Mouse (Mus musculus): ENCODE data around the gene Ddah2. TPM values are rescaled to one million over a fixed set of nuclear protein-coding genes. Genes with fewer than 3 reads are reported as not detected.

The Ddah2 gene
- polyA plus RNA-seq, 1 experiment from 2014 or later: 527 TPM

- peak overlapping the region; percentile 88 for H3K4me3 ChIP-seq
- H3K27ac ChIP-seq (replicated peaks): no peak overlapping the region
- peaks cover 46% of the 10 kb centered on the region for H3K27me3 ChIP-seq (ENCODE audit: low read depth, poor library complexity, severe bottlenecking)
- no peaks in the 10 kb centered on the region for H3K9me3 ChIP-seq (replicated peaks)
- H3K36me3 ChIP-seq: peaks cover 56% of the 10 kb centered on the region
- 88% methylated on average over 8 of the region's 8 CpGs for WGBS
- peaks cover 59% of the 10 kb centered on the region for H3K4me1 ChIP-seq
- no peak for DNase-seq (ENCODE audit: low spot score)
These were observed 2.5 kb downstream of the Ddah2 start for GRCm38 (mm10) chr17:35061299-35061698.

- H3K27me3 ChIP-seq (ENCODE audit: low read depth, poor library complexity, severe bottlenecking): peaks cover 68% of the 10 kb centered on the region
- WGBS: 96% methylated on average over 3 of the region's 3 CpGs
- H3K4me1 ChIP-seq: peaks cover 54% of the 10 kb centered on the region
These were observed 4.6 kb downstream of the Ddah2 start for GRCm38 (mm10) chr17:35063466-35063865.

GRCm38 (mm10) chr17:35064378-35064877 lies 5.6 kb downstream of the Ddah2 start:
- 37% methylated on average over 10 of the region's 10 CpGs for WGBS
- Histone ChIP-seq H3K4me3 (peak overlapping the region; percentile 52), H3K27me3 (ENCODE audit: low read depth, poor library complexity, severe bottlenecking) (peaks cover 74% of the 10 kb centered on the region), H3K9me3 (replicated peaks) (no peaks in the 10 kb centered on the region), H3K4me1 (peaks cover 49% of the 10 kb centered on the region), H3K27ac (replicated peaks) (0 out of 2 replicates have a peak overlapping the region, but pooled peaks have one; percentile 28), H3K36me3 (peaks cover 38% of the 10 kb centered on the region)
- no peak for DNase-seq (ENCODE audit: low spot score)

More at GRCm38 (mm10) chr17:35063466-35063865, 4.6 kb downstream of the Ddah2 start:
- no peak for DNase-seq (ENCODE audit: low spot score)
- Histone ChIP-seq H3K4me3 (no peak overlapping the region), H3K36me3 (peaks cover 38% of the 10 kb centered on the region), H3K27ac (replicated peaks) (no peak overlapping the region), H3K9me3 (replicated peaks) (no peaks in the 10 kb centered on the region)

- peak; percentile 65 for DNase-seq (ENCODE audit: low spot score)
- H3K36me3 ChIP-seq: peaks cover 34% of the 10 kb centered on the region
- 1% methylated on average over 48 of the region's 48 CpGs for WGBS
- peak within 1 kb of the TSS; percentile 70 for H3K27ac ChIP-seq (replicated peaks)
- H3K27me3 ChIP-seq (ENCODE audit: low read depth, poor library complexity, severe bottlenecking): peaks cover 74% of the 10 kb centered on the region
- peak within 1 kb of the TSS; percentile 52 for H3K4me3 ChIP-seq
- no peaks in the 10 kb centered on the region for H3K9me3 ChIP-seq (replicated peaks)
- H3K4me1 ChIP-seq: peaks cover 41% of the 10 kb centered on the region
These were observed 6.4 kb downstream of the Ddah2 start, which contains the start of gene Ly6g6c for GRCm38 (mm10) chr17:35064951-35065947. Gene Ly6g6c (plus strand): TSS chr17:35065388.

- Histone ChIP-seq H3K36me3 (peaks cover 26% of the 10 kb centered on the region), H3K27ac (replicated peaks) (peak within 1 kb of the TSS; percentile 70), H3K4me3 (peak within 1 kb of the TSS; percentile 52), H3K27me3 (ENCODE audit: low read depth, poor library complexity, severe bottlenecking) (peaks cover 74% of the 10 kb centered on the region), H3K4me1 (peaks cover 33% of the 10 kb centered on the region), H3K9me3 (replicated peaks) (no peaks in the 10 kb centered on the region)
- no peak for DNase-seq (ENCODE audit: low spot score)
- 41% methylated on average over 10 of the region's 10 CpGs for WGBS
These were observed 7.2 kb downstream of the Ddah2 start, which contains the start of gene Mpig6b for GRCm38 (mm10) chr17:35066084-35066483. Gene Mpig6b (minus strand): TSS chr17:35066184.

GRCm38 (mm10) chr17:35068213-35068914 lies 9.5 kb downstream of the Ddah2 start:
- Histone ChIP-seq H3K27ac (replicated peaks) (no peak overlapping the region), H3K4me3 (no peak overlapping the region), H3K36me3 (peaks cover 4% of the 10 kb centered on the region; the same call in 1 of the 2 replicates), H3K27me3 (ENCODE audit: low read depth, poor library complexity, severe bottlenecking) (peaks cover 57% of the 10 kb centered on the region), H3K4me1 (peaks cover 29% of the 10 kb centered on the region), H3K9me3 (replicated peaks) (no peaks in the 10 kb centered on the region)
- WGBS: 87% methylated on average over 17 of the region's 17 CpGs
- no peak for DNase-seq (ENCODE audit: low spot score)

- no peak for DNase-seq (ENCODE audit: low spot score)
- 68% methylated on average over 6 of the region's 6 CpGs for WGBS
- H3K4me3 ChIP-seq: no peak overlapping the region
These were observed 11.9 kb downstream of the Ddah2 start for GRCm38 (mm10) chr17:35070556-35071229.

GRCm38 (mm10) chr17:35071454-35071853 lies 12.6 kb downstream of the Ddah2 start:
- Histone ChIP-seq H3K36me3 (no peaks in the 10 kb centered on the region), H3K27me3 (ENCODE audit: low read depth, poor library complexity, severe bottlenecking) (peaks cover 26% of the 10 kb centered on the region), H3K4me1 (peaks cover 9% of the 10 kb centered on the region), H3K4me3 (no peak overlapping the region), H3K9me3 (replicated peaks) (no peaks in the 10 kb centered on the region), H3K27ac (replicated peaks) (no peak overlapping the region)
- 87% methylated on average over 9 of the region's 9 CpGs for WGBS
- DNase-seq (ENCODE audit: low spot score): no peak

More at GRCm38 (mm10) chr17:35070556-35071229, 11.9 kb downstream of the Ddah2 start:
- Histone ChIP-seq H3K27me3 (ENCODE audit: low read depth, poor library complexity, severe bottlenecking) (peaks cover 34% of the 10 kb centered on the region), H3K36me3 (no peaks in the 10 kb centered on the region), H3K27ac (replicated peaks) (no peak overlapping the region), H3K4me1 (peaks cover 7% of the 10 kb centered on the region), H3K9me3 (replicated peaks) (no peaks in the 10 kb centered on the region)

- DNase-seq (ENCODE audit: low spot score): no peak
- H3K27ac ChIP-seq (replicated peaks): peak overlapping the region; percentile 14; the same call in 1 of the 2 replicates
- peaks cover 23% of the 10 kb centered on the region for H3K27me3 ChIP-seq (ENCODE audit: low read depth, poor library complexity, severe bottlenecking)
- H3K9me3 ChIP-seq (replicated peaks): no peaks in the 10 kb centered on the region
- H3K4me3 ChIP-seq: no peak overlapping the region
- peaks cover 28% of the 10 kb centered on the region for H3K4me1 ChIP-seq
- WGBS: 68% methylated on average over 17 of the region's 17 CpGs
- H3K36me3 ChIP-seq: no peaks in the 10 kb centered on the region
These were observed 15.3 kb downstream of the Ddah2 start for GRCm38 (mm10) chr17:35074097-35074496.

- no peaks in the 10 kb centered on the region for H3K9me3 ChIP-seq (replicated peaks)
- 36% methylated on average over 10 of the region's 10 CpGs for WGBS
These were observed 17.8 kb downstream of the Ddah2 start, which contains the start of gene Ly6g6e for GRCm38 (mm10) chr17:35076507-35077176. Gene Ly6g6e (plus strand): TSS chr17:35076902.

GRCm38 (mm10) chr17:35077285-35077684 lies 18.4 kb downstream of the Ddah2 start:
- H3K4me3 ChIP-seq: peak overlapping the region; percentile 45
- no peaks in the 10 kb centered on the region for H3K9me3 ChIP-seq (replicated peaks)

More at GRCm38 (mm10) chr17:35076507-35077176, 17.8 kb downstream of the Ddah2 start, which contains the start of gene Ly6g6e:
- Histone ChIP-seq H3K4me3 (peak within 1 kb of the TSS; percentile 45), H3K27me3 (ENCODE audit: low read depth, poor library complexity, severe bottlenecking) (peaks cover 23% of the 10 kb centered on the region), H3K27ac (replicated peaks) (peak within 1 kb of the TSS; percentile 79), H3K4me1 (peaks cover 28% of the 10 kb centered on the region), H3K36me3 (no peaks in the 10 kb centered on the region)
- DNase-seq (ENCODE audit: low spot score): no peak

More at GRCm38 (mm10) chr17:35077285-35077684, 18.4 kb downstream of the Ddah2 start:
- Histone ChIP-seq H3K27ac (replicated peaks) (peak overlapping the region; percentile 79), H3K4me1 (peaks cover 28% of the 10 kb centered on the region), H3K36me3 (no peaks in the 10 kb centered on the region), H3K27me3 (ENCODE audit: low read depth, poor library complexity, severe bottlenecking) (peaks cover 23% of the 10 kb centered on the region)
- no peak for DNase-seq (ENCODE audit: low spot score)
- WGBS: 55% methylated on average over 2 of the region's 2 CpGs

Data from midbrain, embryonic 10.5 days (tissue).